Mouse (Mus musculus): ENCODE measurements around the gene Tle4. TPM values are rescaled to one million over a fixed set of nuclear protein-coding genes. Genes with fewer than 3 reads are reported as not detected.

Tle4 gene
- polyA plus RNA-seq, 1 experiment from 2014 or later = 26.7 TPM

DNA sequence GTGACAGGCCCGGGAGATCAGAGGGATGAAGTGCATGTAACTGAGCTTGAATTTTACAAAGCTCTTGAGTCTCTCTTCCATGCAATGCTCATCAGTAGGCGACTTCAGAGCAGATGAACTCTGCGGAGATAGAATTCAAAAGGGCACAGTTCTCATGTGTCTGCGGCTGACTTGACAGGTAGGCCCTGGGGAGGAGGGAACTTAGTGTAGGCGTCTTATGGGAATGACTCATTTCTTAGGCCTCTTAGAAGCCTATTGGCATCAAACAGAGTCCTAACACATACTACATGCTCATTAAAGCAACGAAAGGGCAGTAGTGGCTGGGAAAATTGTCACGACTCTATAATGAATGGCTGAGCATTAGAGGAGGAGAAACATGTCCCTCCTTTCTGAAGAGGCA is 160.6 kb downstream of the Tle4 start:
- ATAC-seq = no peak
- no peaks in the 10 kb centered on the region for H3K9me3 ChIP-seq (replicated peaks; ENCODE audit: control insufficient read depth, low read length, poor library complexity, severe bottlenecking)
- peaks cover 6% of the 10 kb centered on the region; the same call in 1 of the 2 replicates for H3K4me1 ChIP-seq (ENCODE audit: control insufficient read depth, insufficient read depth, low read length)
- WGBS = 50% methylated on average over 7 of the region's 7 CpGs
- no peak overlapping the region for H3K4me2 ChIP-seq (ENCODE audit: low read length)
- no peak overlapping the region for H3K4me3 ChIP-seq (ENCODE audit: low read depth, low read length)
- no peak overlapping the region for H3K9ac ChIP-seq (ENCODE audit: low read depth, low read length)
- no peaks in the 10 kb centered on the region for H3K36me3 ChIP-seq (ENCODE audit: control insufficient read depth, insufficient read depth, low read length)
- no peak overlapping the region for H3K27ac ChIP-seq (ENCODE audit: low read length)
- no peaks in the 10 kb centered on the region for H3K27me3 ChIP-seq (ENCODE audit: control insufficient read depth, insufficient read depth, low read depth, low read length)

DNA sequence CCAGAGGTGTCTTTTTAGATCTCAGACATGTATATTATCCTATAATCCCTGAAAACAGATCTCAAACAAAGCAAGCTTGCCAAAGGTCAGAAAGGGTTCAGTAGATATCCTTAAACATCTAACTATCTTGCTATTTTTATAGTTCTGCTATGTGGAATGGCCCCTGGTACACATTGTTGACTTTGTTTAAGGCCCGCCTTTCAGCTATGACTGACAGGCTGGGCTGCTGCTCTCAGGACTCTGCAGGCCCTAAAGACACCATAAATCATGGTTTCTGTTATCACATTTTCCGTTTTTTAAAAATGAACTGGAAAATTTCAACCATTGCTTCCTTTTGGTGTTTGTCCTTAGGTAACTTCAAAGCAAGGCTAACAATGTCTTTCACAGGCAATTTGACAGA is 161.3 kb downstream of the Tle4 start:
- Histone ChIP-seq H3K9me3 (replicated peaks; ENCODE audit: control insufficient read depth, low read length, poor library complexity, severe bottlenecking) (no peaks in the 10 kb centered on the region), H3K4me3 (ENCODE audit: low read depth, low read length) (no peak overlapping the region), H3K9ac (ENCODE audit: low read depth, low read length) (no peak overlapping the region), H3K36me3 (ENCODE audit: control insufficient read depth, insufficient read depth, low read length) (no peaks in the 10 kb centered on the region), H3K27ac (ENCODE audit: low read length) (no peak overlapping the region), H3K4me1 (ENCODE audit: control insufficient read depth, insufficient read depth, low read length) (peaks cover 6% of the 10 kb centered on the region; the same call in 1 of the 2 replicates), H3K4me2 (ENCODE audit: low read length) (no peak overlapping the region), H3K27me3 (ENCODE audit: control insufficient read depth, insufficient read depth, low read depth, low read length) (no peaks in the 10 kb centered on the region)
- 71% methylated on average over 2 of the region's 2 CpGs for WGBS
- ATAC-seq = no peak

DNA sequence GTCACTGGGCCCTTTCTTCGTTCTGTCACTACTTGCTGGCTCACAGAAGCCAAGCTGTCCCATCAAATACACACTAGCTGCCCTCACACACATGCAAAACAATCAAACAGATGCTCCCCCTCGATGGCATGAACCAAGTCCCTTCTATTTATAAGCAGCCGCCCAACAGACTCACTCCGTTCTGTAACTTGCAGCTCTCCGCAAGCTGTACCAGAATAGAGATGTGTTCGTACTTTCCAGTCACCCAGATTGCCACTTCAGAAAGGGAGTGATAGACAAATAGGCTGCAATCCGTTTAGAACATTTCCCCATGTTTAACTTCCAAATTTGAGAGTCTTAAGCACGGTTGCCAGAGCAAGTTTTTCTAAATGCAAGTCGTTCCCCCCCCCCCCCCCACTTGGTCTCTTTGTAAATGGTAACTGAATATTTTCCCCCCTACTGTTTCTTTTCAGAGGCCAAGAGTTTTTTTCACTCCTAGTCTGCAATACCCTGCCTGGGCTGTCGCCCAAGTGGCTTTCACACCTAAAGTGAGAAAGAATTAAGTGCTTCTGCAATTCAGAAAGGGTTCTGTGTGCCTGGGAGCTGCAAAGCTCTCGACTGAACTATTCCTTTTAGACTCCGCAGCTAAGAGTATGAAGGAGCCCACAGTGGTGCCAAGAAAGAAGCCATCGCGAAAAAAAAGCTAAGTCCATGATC is 162.0 kb downstream of the Tle4 start:
- Histone ChIP-seq H3K9me3 (replicated peaks; ENCODE audit: control insufficient read depth, low read length, poor library complexity, severe bottlenecking) (no peaks in the 10 kb centered on the region), H3K4me3 (ENCODE audit: low read depth, low read length) (no peak overlapping the region), H3K9ac (ENCODE audit: low read depth, low read length) (no peak overlapping the region), H3K4me1 (ENCODE audit: control insufficient read depth, insufficient read depth, low read length) (peaks cover 6% of the 10 kb centered on the region; the same call in 1 of the 2 replicates), H3K4me2 (ENCODE audit: low read length) (no peak overlapping the region), H3K36me3 (ENCODE audit: control insufficient read depth, insufficient read depth, low read length) (no peaks in the 10 kb centered on the region), H3K27me3 (ENCODE audit: control insufficient read depth, insufficient read depth, low read depth, low read length) (no peaks in the 10 kb centered on the region), H3K27ac (ENCODE audit: low read length) (peak overlapping the region; percentile 41; the same call in 1 of the 2 replicates)
- ATAC-seq = peak; percentile 87
- WGBS = 9% methylated on average over 14 of the region's 14 CpGs

DNA sequence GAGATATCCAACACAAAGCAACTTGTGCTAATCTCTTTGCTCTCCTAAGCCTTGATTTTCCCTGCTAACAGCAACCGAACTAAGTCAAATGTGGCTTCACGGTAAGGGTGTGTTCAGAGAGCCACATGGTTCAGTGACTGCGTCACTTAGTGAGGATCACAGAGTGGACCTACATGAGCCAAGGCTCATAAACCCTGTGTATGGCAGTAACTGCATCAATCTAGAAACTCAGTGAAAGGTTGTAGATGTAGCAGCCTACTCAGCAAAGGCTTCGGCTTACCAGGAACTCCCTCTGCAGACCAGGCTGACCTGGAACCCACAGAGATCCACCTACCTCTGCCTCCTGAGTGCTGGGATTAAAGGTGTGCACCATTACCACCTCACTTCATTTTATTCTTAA is 164.0 kb downstream of the Tle4 start:
- Histone ChIP-seq H3K4me3 (ENCODE audit: low read depth, low read length) (no peak overlapping the region), H3K9ac (ENCODE audit: low read depth, low read length) (no peak overlapping the region), H3K27ac (ENCODE audit: low read length) (no peak overlapping the region), H3K4me2 (ENCODE audit: low read length) (no peak overlapping the region), H3K27me3 (ENCODE audit: control insufficient read depth, insufficient read depth, low read depth, low read length) (no peaks in the 10 kb centered on the region), H3K4me1 (ENCODE audit: control insufficient read depth, insufficient read depth, low read length) (peaks cover 6% of the 10 kb centered on the region; the same call in 1 of the 2 replicates), H3K9me3 (replicated peaks; ENCODE audit: control insufficient read depth, low read length, poor library complexity, severe bottlenecking) (no peaks in the 10 kb centered on the region), H3K36me3 (ENCODE audit: control insufficient read depth, insufficient read depth, low read length) (no peaks in the 10 kb centered on the region)
- no peak for ATAC-seq
- WGBS = 81% methylated on average over 4 of the region's 4 CpGs

DNA sequence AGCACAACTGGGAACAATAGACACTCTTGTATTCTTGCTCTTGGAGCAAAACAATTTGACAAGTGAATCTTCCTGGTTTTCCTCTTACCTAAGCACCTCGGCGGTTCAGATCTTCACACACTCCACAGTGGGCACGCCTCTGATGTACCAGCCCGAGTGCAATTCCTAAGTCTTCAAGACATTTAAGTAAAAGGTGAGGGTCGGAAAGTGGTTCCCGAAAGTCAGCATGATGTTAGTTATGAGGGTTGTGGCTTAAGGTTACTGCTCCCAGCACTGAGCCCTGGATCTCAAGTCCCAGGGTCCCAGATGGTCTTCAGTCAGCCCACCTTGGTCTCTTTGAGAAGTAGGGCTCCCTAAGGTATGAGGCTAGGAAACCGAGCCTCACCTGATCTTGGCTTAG is 165.4 kb downstream of the Tle4 start:
- H3K27me3 ChIP-seq (ENCODE audit: control insufficient read depth, insufficient read depth, low read depth, low read length) = no peaks in the 10 kb centered on the region
- peaks cover 6% of the 10 kb centered on the region; the same call in 1 of the 2 replicates for H3K4me1 ChIP-seq (ENCODE audit: control insufficient read depth, insufficient read depth, low read length)
- no peak overlapping the region for H3K4me3 ChIP-seq (ENCODE audit: low read depth, low read length)
- no peaks in the 10 kb centered on the region for H3K36me3 ChIP-seq (ENCODE audit: control insufficient read depth, insufficient read depth, low read length)
- WGBS = 97% methylated on average over 7 of the region's 7 CpGs
- H3K27ac ChIP-seq (ENCODE audit: low read length) = no peak overlapping the region
- no peak overlapping the region for H3K9ac ChIP-seq (ENCODE audit: low read depth, low read length)
- H3K9me3 ChIP-seq (replicated peaks; ENCODE audit: control insufficient read depth, low read length, poor library complexity, severe bottlenecking) = no peaks in the 10 kb centered on the region
- H3K4me2 ChIP-seq (ENCODE audit: low read length) = no peak overlapping the region
- ATAC-seq = no peak

DNA sequence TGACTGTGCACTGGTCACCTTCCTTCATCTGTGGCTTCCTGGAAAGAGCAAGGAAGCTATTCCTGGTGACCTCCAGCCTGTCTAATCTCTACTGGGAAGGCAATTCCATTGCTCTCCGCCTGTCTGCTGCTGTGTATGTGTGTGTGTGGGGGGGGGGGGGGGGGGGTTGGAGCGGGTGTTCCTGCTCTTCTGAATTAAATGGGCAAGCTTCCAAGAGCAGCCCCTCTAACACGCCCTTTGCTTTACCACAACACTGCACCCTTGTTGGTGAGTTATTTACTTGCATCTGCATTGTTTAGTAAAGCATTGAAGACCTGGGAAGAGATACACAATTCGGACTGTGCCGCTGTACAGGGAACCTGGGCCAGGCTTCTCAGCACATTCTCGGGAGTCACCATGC is 170.9 kb downstream of the Tle4 start:
- Histone ChIP-seq H3K27me3 (ENCODE audit: control insufficient read depth, insufficient read depth, low read depth, low read length) (no peaks in the 10 kb centered on the region; the same call in 1 of the 2 replicates), H3K27ac (ENCODE audit: low read length) (no peak overlapping the region), H3K4me1 (ENCODE audit: control insufficient read depth, insufficient read depth, low read length) (no peaks in the 10 kb centered on the region; the same call in 1 of the 2 replicates), H3K9me3 (replicated peaks; ENCODE audit: control insufficient read depth, low read length, poor library complexity, severe bottlenecking) (no peaks in the 10 kb centered on the region), H3K9ac (ENCODE audit: low read depth, low read length) (no peak overlapping the region), H3K4me3 (ENCODE audit: low read depth, low read length) (no peak overlapping the region), H3K36me3 (ENCODE audit: control insufficient read depth, insufficient read depth, low read length) (no peaks in the 10 kb centered on the region), H3K4me2 (ENCODE audit: low read length) (no peak overlapping the region)
- no peak for ATAC-seq
- 62% methylated on average over 6 of the region's 6 CpGs for WGBS

DNA sequence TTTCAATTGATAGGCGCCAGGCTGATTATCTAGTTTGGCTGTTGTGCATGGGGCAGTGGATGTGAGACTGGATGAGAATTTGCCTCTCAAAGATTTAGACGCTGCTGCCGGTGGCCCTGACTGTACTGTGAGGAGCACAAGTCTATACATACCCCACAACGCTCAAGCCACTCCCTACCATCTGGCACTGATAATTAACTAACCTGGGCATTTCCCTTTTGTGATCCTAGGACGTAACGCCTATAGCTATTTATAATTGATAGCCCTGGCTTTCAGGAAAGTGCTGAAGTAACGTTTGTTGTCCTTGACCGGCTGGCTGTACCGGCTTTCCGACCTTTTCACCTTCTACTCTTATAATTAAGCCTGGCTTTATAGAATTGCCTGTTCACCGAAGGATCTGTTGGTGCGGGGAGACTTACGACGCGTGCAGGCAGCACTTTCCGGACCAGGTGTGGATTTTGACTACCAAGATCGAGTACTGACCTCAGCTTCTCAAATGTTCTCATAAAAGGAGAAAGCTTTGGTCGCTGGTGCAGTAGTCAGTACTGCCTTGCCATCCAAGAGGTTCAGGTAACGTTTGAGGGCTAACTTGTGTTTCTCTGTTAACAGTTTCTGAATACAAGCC is 171.5 kb downstream of the Tle4 start:
- Histone ChIP-seq H3K27ac (ENCODE audit: low read length) (no peak overlapping the region), H3K4me3 (ENCODE audit: low read depth, low read length) (no peak overlapping the region), H3K4me1 (ENCODE audit: control insufficient read depth, insufficient read depth, low read length) (no peaks in the 10 kb centered on the region; the same call in 1 of the 2 replicates), H3K4me2 (ENCODE audit: low read length) (no peak overlapping the region), H3K36me3 (ENCODE audit: control insufficient read depth, insufficient read depth, low read length) (no peaks in the 10 kb centered on the region), H3K9me3 (replicated peaks; ENCODE audit: control insufficient read depth, low read length, poor library complexity, severe bottlenecking) (no peaks in the 10 kb centered on the region), H3K9ac (ENCODE audit: low read depth, low read length) (no peak overlapping the region), H3K27me3 (ENCODE audit: control insufficient read depth, insufficient read depth, low read depth, low read length) (no peaks in the 10 kb centered on the region; the same call in 1 of the 2 replicates)
- 69% methylated on average over 19 of the region's 19 CpGs for WGBS
- ATAC-seq = no peak

DNA sequence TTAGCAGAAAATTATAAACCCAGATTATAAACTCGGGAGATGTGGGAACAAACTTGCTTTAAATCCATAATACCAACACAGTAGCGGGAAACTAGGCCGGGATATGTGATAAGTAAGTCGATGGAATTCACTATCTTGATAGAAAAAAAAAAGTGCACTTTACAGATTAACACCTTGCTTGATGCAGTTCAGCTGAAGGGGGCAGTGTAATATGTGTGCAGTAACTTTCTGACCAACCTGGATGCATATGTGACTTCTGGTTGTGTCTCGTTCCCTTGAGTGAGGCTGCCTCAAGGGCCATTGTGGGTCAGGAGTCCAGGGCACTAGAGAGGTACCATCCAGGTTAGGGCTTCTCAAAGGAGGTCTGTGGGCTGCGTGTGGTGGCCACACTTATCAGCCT is 172.7 kb downstream of the Tle4 start:
- Histone ChIP-seq H3K9me3 (replicated peaks; ENCODE audit: control insufficient read depth, low read length, poor library complexity, severe bottlenecking) (no peaks in the 10 kb centered on the region), H3K36me3 (ENCODE audit: control insufficient read depth, insufficient read depth, low read length) (no peaks in the 10 kb centered on the region), H3K4me3 (ENCODE audit: low read depth, low read length) (no peak overlapping the region), H3K9ac (ENCODE audit: low read depth, low read length) (no peak overlapping the region), H3K4me1 (ENCODE audit: control insufficient read depth, insufficient read depth, low read length) (no peaks in the 10 kb centered on the region; the same call in 1 of the 2 replicates), H3K27me3 (ENCODE audit: control insufficient read depth, insufficient read depth, low read depth, low read length) (no peaks in the 10 kb centered on the region; the same call in 1 of the 2 replicates), H3K27ac (ENCODE audit: low read length) (no peak overlapping the region), H3K4me2 (ENCODE audit: low read length) (no peak overlapping the region)
- 92% methylated on average over 6 of the region's 6 CpGs for WGBS
- no peak for ATAC-seq
